Mouse (Mus musculus) MEL (cell line): ENCODE results near the gene Yjefn3.

ENCODE experiments used
- GATA1 ChIP-seq: IDR thresholded peaks from 2 replicates; pipeline ENCODE4 v1.6.1; 2011; ENCODE audit warnings: low read depth, low read length, improper control_type of control experiment
- SMC3 ChIP-seq: IDR thresholded peaks from 2 replicates; pipeline ENCODE4 v1.6.1; 2011; ENCODE audit warnings: low read depth, low read length, improper control_type of control experiment
- ZMIZ1 ChIP-seq: IDR thresholded peaks from 2 replicates; pipeline ENCODE4 v1.6.1; 2012; ENCODE audit warnings: low read depth, mild to moderate bottlenecking, inconsistent platforms, low read length, improper control_type of control experiment, moderate library complexity
- ZNF384 ChIP-seq: IDR thresholded peaks from 2 replicates; pipeline ENCODE4 v1.6.1; 2012; ENCODE audit warnings: low read depth, mild to moderate bottlenecking, inconsistent platforms, low read length, improper control_type of control experiment

GRCm38 (mm10) chr8:69914526-69914925 lies 12.0 kb upstream of the Yjefn3 start:
- TF ChIP-seq GATA1 (no peak), SMC3 (no peak), ZMIZ1 (no peak), ZNF384 (no peak)
